Mouse (Mus musculus) ovary, adult 18-20 months (tissue): Measurements from ENCODE around the gene Cxcl1.
A peak's percentile ranks its signal among the peaks of the same experiment; 100 is the strongest.

ENCODE experiments used
- DNase-seq: peaks from one replicate; pipeline ENCODE4 v3.0.0; 2022; ENCODE audit warnings: low spot score, mixed read lengths

Gene Cxcl1

DNA sequence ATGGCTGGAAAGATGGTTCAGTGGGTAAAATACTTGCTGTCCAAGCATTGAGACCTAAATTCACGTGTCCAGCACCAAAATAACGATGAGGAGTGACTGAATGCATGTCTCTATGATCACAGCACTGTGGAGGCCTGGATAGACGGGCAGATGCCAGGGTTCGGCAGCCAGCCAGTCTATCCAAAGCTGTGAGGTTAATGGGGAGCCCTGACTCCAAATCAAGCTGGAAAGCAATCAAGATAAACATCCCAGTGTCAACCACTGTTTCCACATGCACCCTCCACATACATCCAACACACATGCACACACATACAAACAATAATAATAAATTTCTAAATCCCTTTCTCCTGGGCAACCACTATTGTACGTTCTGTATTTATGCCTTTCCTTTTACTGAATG, 2.4 kb upstream of the Cxcl1 start:
- no peak for DNase-seq

GRCm38 (mm10) chr5:90891464-90891813, 398 bp downstream of the Cxcl1 start:
- DNase-seq, result no peak

DNA sequence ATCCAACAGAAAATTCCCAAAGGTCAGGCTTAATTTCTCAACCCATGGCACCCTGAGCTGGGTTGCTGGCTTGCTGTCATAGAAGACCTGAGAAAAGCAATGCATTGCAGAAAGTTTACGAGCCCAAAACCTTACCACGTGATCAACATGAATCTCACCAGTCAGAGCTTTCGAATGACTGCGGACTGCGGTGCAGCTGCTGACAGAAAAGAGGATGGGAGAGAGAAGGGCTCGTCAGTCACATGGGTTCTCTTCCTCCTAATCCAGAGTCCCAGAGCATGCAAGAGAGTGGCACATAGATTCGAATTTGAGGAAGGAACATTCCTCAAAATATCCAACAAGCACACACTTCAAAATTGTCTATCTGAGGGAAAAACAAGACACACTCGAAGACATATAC, 3.2 kb downstream of the Cxcl1 start:
- no peak for DNase-seq

DNA sequence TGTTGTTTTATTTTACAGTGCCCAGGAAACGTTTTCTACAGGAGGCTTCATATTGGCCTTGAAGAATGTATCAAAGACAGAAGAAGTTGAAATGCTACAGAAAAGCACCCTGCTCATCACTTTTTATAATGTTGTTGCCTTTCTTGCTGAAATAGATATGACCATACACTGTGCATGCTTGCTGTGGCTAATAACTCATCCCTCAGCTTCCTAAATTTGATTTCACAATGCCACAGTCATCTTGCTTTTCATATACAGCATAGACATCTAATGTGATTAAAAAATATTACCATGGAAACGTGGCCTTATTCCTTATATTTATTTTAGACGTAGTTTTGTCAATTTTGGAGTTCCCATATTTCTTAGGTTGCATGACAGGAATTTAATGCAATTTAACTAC, 6.4 kb downstream of the Cxcl1 start:
- DNase-seq, result no peak

- no peak for DNase-seq
Measured at GRCm38 (mm10) chr5:90899308-90899707, 8.3 kb downstream of the Cxcl1 start.

- DNase-seq, result peak; percentile 47
Measured at GRCm38 (mm10) chr5:90900147-90900546, 9.1 kb downstream of the Cxcl1 start.

GRCm38 (mm10) chr5:90900688-90901087, 9.6 kb downstream of the Cxcl1 start:
- DNase-seq, result no peak

- DNase-seq, result no peak
Measured at GRCm38 (mm10) chr5:90902380-90903260, 11.6 kb downstream of the Cxcl1 start.

GRCm38 (mm10) chr5:90903339-90904020, 12.4 kb downstream of the Cxcl1 start, which contains the start of gene Cxcl2:
Gene Cxcl2, plus strand, starts transcription at chr5:90903871.
- DNase-seq, result no peak

DNA sequence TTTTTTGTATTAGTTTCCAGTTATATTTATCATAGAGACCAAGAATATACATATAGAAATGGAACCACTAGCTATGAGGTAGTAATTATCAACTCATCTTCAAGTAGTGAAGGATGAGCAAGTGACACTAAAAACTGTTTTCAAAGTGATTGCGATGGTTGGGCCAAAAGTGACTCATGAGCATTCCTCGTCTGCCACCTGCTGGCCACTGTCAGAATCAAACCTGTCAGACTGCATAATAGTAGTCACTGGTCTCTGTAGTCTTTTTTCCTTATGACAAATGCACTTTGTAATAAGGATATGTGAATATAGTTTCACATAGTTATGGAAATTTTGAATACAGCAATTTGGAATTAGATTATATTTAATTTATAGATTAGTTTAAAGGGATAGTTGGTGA, 17.9 kb downstream of the Cxcl1 start:
- DNase-seq, result no peak

GRCm38 (mm10) chr5:90919495-90919894, 28.5 kb downstream of the Cxcl1 start:
- no peak for DNase-seq

GRCm38 (mm10) chr5:90922958-90923357, 31.9 kb downstream of the Cxcl1 start:
- DNase-seq, result no peak

- no peak for DNase-seq
Measured at GRCm38 (mm10) chr5:90930546-90930945, 39.5 kb downstream of the Cxcl1 start.

GRCm38 (mm10) chr5:90930971-90931851, 40.2 kb downstream of the Cxcl1 start, which contains the start of gene Mthfd2l:
Gene Mthfd2l, plus strand, starts transcription at chr5:90931117.
- peak; percentile 84 for DNase-seq

GRCm38 (mm10) chr5:90931911-90932310, 40.9 kb downstream of the Cxcl1 start:
- no peak for DNase-seq

DNA sequence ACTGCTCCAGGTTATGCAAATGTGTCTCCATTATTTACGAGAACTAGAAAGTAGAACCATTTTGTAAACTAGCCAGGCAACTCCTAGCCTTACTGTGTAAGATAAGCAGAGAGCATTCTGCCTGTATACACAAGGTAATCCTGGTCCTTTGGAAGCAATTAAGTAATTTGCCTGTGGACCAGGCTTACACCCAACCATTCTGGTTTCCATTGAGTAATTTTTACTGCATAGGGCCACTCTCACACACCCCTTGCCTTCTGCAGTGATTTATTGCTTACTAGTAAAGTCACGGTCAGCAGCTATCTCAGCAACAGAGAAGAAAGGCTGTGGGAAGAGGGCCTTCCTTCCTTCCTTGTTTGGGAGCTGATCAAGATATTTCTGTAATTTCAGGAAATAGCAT, 45.7 kb downstream of the Cxcl1 start:
- no peak for DNase-seq
